Mouse (Mus musculus): ENCODE measurements around the gene Gm11060. TPM values are rescaled to one million over a fixed set of nuclear protein-coding genes. Genes with fewer than 3 reads are reported as not detected.

Gm11060 gene
- total and polyA plus RNA-seq, 3 experiments, result not detected

DNA sequence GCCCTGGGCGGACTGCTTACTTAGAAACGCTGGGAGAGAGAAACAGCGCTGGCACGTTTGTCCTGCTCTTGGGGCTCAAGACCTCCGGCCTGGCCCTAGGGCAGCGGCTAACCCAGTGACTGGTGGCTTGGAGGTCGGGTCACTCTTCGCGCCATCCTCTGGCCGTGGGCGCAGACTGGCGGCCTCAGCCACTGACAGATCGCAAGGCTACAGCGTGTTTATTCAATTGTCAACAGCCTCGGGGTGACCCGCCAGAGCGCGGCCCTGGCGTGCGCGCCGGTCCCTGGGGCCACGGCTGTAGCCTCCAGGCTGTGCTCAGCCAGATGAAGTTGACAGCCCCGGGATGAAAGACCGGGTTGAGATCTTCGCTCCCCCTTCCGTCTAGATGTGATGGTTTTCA, 31.1 kb downstream of the Gm11060 start:
- Histone ChIP-seq H3K79me2 (replicated peaks; ENCODE audit: control insufficient read depth, extremely low read depth, insufficient read depth, poor library complexity, severe bottlenecking) (no peaks in the 10 kb centered on the region), H3K36me3 (replicated peaks in 1 of 2; ENCODE audit: control insufficient read depth in 1 of 2, insufficient read depth in 1 of 2, low read length in 1 of 2) (no peaks in the 10 kb centered on the region), H3K4me2 (ENCODE audit: insufficient read depth, low read depth, poor library complexity, severe bottlenecking) (no peak overlapping the region), H3K4me1 (ENCODE audit: control insufficient read depth in 1 of 2, insufficient read depth in 2 of 2) (peaks cover 0 to 7% of the 10 kb centered on the region in 2 experiments; a peak in 2 of 4 replicates), H3K9me3 (replicated peaks; ENCODE audit: low read length) (peaks cover 17% of the 10 kb centered on the region), H3K27ac (ENCODE audit: insufficient read depth, low read depth) (no peak overlapping the region), H3K27me3 (replicated peaks) (no peaks in the 10 kb centered on the region), H3K9ac (ENCODE audit: insufficient read depth, low read depth) (no peak overlapping the region), H3K4me3 (replicated peaks in 1 of 3; ENCODE audit: low read depth in 2 of 3, low read length in 2 of 3, poor library complexity in 1 of 3) (no peak overlapping the region)
- in situ Hi-C loops (cut with MboI; ENCODE audit: low pct_ligation_motif_present, low pct_unique_long_range_greater_than_20kb, low sequenced_read_pairs), result no loop called here
- dilution Hi-C loops (cut with MboI; ENCODE audit: extremely low pct_ligation_motif_present, extremely low pct_unique_long_range_greater_than_20kb, low sequenced_read_pairs), result no loop called here
- no peak for TF ChIP-seq USF1 (IDR thresholded peaks at IDR 0.05; ENCODE audit: low read depth, low read length)
- no peak for TF ChIP-seq ZMIZ1 (IDR thresholded peaks at IDR 0.05; ENCODE audit: low read depth, low read length)
- no peak for TF ChIP-seq TBP (conservative IDR thresholded peaks at IDR 0.05; ENCODE audit: low read depth, low read length)
- no peak for TF ChIP-seq MYC (IDR thresholded peaks at IDR 0.05; ENCODE audit: low read depth, low read length)
- TF ChIP-seq MXI1 (IDR thresholded peaks at IDR 0.05; ENCODE audit: low read depth, low read length), result no peak
- no peak for TF ChIP-seq SIN3A (IDR thresholded peaks at IDR 0.05; ENCODE audit: low read length)
- no peak for TF ChIP-seq UBTF (IDR thresholded peaks at IDR 0.05; ENCODE audit: low read depth, low read length)
- TF ChIP-seq POLR2AphosphoS2 (IDR thresholded peaks at IDR 0.05; ENCODE audit: low read depth, low read length), result no peak
- no peak for TF ChIP-seq CHD1 (IDR thresholded peaks at IDR 0.05; ENCODE audit: low read depth, low read length)
- no peak for TF ChIP-seq MAZ (IDR thresholded peaks at IDR 0.05; ENCODE audit: low read depth, low read length)
- TF ChIP-seq CTCF (conservative IDR thresholded peaks at IDR 0.05 in 1 of 2, IDR thresholded peaks at IDR 0.05 in 1 of 2; ENCODE audit: low read depth in 2 of 2, low read length in 2 of 2), result no peak
- TF ChIP-seq ZC3H11A (IDR thresholded peaks at IDR 0.05; ENCODE audit: low read depth, low read length), result no peak
- no peak for TF ChIP-seq RCOR1 (conservative IDR thresholded peaks at IDR 0.05; ENCODE audit: low read depth, low read length)
- DNase-seq (ENCODE audit: extremely low read depth), result no peak

GRCm38 (mm10) chr2:105123431-105123830, 31.6 kb downstream of the Gm11060 start:
- H3K9me3 ChIP-seq (replicated peaks; ENCODE audit: low read length), result peaks cover 18% of the 10 kb centered on the region

DNA sequence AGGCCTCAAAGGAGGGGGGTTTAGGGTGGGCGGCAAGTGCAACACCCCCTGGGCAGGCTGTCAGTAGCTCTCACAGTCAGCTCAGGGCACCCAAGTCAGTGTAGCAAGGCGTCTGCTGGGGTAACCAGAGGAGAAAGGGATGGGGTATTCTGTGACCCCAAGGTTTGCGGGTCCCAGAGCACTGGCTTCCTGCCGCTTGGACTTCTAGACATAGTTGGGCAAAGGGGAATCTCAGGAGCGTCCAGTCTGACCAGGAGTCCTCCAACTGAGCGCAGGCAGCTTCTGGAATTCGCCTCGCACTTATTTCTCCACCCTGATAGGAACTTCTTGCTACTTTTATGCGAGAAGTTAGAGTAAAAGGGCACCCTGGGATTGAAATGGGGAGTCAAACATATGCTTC, 32.1 kb downstream of the Gm11060 start:
- H3K9me3 ChIP-seq (replicated peaks; ENCODE audit: low read length), result peaks cover 18% of the 10 kb centered on the region
- H3K4me1 ChIP-seq (ENCODE audit: control insufficient read depth in 1 of 2, insufficient read depth in 2 of 2), result peaks cover 0 to 7% of the 10 kb centered on the region in 2 experiments; a peak in 2 of 4 replicates
- no peak overlapping the region for H3K27ac ChIP-seq (ENCODE audit: insufficient read depth, low read depth)
- TF ChIP-seq MXI1 (IDR thresholded peaks at IDR 0.05; ENCODE audit: low read depth, low read length) (no peak), ZMIZ1 (IDR thresholded peaks at IDR 0.05; ENCODE audit: low read depth, low read length) (no peak)
- no peak overlapping the region for H3K4me2 ChIP-seq (ENCODE audit: insufficient read depth, low read depth, poor library complexity, severe bottlenecking)
- no peaks in the 10 kb centered on the region for H3K36me3 ChIP-seq (replicated peaks in 1 of 2; ENCODE audit: control insufficient read depth in 1 of 2, insufficient read depth in 1 of 2, low read length in 1 of 2)
- no peak for DNase-seq (ENCODE audit: extremely low read depth)
- in situ Hi-C loops (cut with MboI; ENCODE audit: low pct_ligation_motif_present, low pct_unique_long_range_greater_than_20kb, low sequenced_read_pairs), result no loop called here
- no peaks in the 10 kb centered on the region for H3K27me3 ChIP-seq (replicated peaks)
- H3K9ac ChIP-seq (ENCODE audit: insufficient read depth, low read depth), result no peak overlapping the region
- no peaks in the 10 kb centered on the region for H3K79me2 ChIP-seq (replicated peaks; ENCODE audit: control insufficient read depth, extremely low read depth, insufficient read depth, poor library complexity, severe bottlenecking)
- dilution Hi-C loops (cut with MboI; ENCODE audit: extremely low pct_ligation_motif_present, extremely low pct_unique_long_range_greater_than_20kb, low sequenced_read_pairs), result no loop called here
- H3K4me3 ChIP-seq (replicated peaks in 1 of 3; ENCODE audit: low read depth in 2 of 3, low read length in 2 of 3, poor library complexity in 1 of 3), result no peak overlapping the region

More at GRCm38 (mm10) chr2:105123431-105123830, 31.6 kb downstream of the Gm11060 start:
- in situ Hi-C loops (cut with MboI; ENCODE audit: low pct_ligation_motif_present, low pct_unique_long_range_greater_than_20kb, low sequenced_read_pairs), result no loop called here
- dilution Hi-C loops (cut with MboI; ENCODE audit: extremely low pct_ligation_motif_present, extremely low pct_unique_long_range_greater_than_20kb, low sequenced_read_pairs), result no loop called here
- Histone ChIP-seq H3K4me1 (ENCODE audit: control insufficient read depth in 1 of 2, insufficient read depth in 2 of 2) (peaks cover 0 to 7% of the 10 kb centered on the region in 2 experiments; a peak in 2 of 4 replicates), H3K36me3 (replicated peaks in 1 of 2; ENCODE audit: control insufficient read depth in 1 of 2, insufficient read depth in 1 of 2, low read length in 1 of 2) (no peaks in the 10 kb centered on the region), H3K9ac (ENCODE audit: insufficient read depth, low read depth) (no peak overlapping the region), H3K4me2 (ENCODE audit: insufficient read depth, low read depth, poor library complexity, severe bottlenecking) (no peak overlapping the region), H3K4me3 (replicated peaks in 1 of 3; ENCODE audit: low read depth in 2 of 3, low read length in 2 of 3, poor library complexity in 1 of 3) (no peak overlapping the region), H3K27ac (ENCODE audit: insufficient read depth, low read depth) (no peak overlapping the region), H3K79me2 (replicated peaks; ENCODE audit: control insufficient read depth, extremely low read depth, insufficient read depth, poor library complexity, severe bottlenecking) (no peaks in the 10 kb centered on the region), H3K27me3 (replicated peaks) (no peaks in the 10 kb centered on the region)
- no peak for DNase-seq (ENCODE audit: extremely low read depth)
- no peak for TF ChIP-seq ZKSCAN1 (IDR thresholded peaks at IDR 0.05; ENCODE audit: borderline replicate concordance, low read depth, low read length)
- no peak for TF ChIP-seq EP300 (IDR thresholded peaks at IDR 0.05; ENCODE audit: low read length)
- TF ChIP-seq ZMIZ1 (IDR thresholded peaks at IDR 0.05; ENCODE audit: low read depth, low read length), result no peak

Measured in CH12.LX (cell line).